Mouse (Mus musculus) liver, adult 2 months (tissue): Measurements from ENCODE around the gene Urgcp.

Experiments
- CTCF ChIP-seq: fragments of 200-500 bp; IDR thresholded peaks from 2 replicates; pipeline ENCODE4 v1.5.1; 2011; ENCODE audit warnings: low read depth, low read length, control low read depth
- POLR2A ChIP-seq: fragments of 200-500 bp; IDR thresholded peaks from 2 replicates; pipeline ENCODE4 v1.6.1; 2011; ENCODE audit warnings: low read length, control low read depth; ENCODE audit not compliant: insufficient read depth; ENCODE audit errors: extremely low read depth

DNA sequence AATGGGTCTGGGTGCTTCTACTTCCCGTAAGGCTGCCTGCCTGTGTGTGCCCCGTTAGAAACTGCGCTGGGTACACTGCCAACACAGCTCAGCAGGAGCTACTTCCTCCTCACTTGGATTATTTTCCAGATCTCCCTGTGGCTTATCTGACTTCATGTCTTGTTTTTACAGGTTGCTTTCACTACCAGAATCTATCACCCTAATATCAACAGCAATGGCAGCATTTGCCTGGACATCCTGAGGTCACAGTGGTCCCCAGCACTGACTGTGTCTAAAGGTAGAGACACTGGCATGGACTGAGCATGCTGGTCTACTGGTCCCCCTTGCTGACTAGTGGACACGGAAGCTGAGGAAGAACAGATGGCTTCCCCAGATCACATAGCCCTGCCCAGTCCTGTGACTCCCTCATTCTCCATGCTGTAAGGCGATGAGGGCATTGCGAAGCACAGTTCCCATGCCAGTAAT, 17.9 kb upstream of the Urgcp start:
- TF ChIP-seq CTCF, result no peak
- TF ChIP-seq POLR2A, result no peak
